ENCODE assay signal across 25 mouse cellular contexts in the genomic region with DNA sequence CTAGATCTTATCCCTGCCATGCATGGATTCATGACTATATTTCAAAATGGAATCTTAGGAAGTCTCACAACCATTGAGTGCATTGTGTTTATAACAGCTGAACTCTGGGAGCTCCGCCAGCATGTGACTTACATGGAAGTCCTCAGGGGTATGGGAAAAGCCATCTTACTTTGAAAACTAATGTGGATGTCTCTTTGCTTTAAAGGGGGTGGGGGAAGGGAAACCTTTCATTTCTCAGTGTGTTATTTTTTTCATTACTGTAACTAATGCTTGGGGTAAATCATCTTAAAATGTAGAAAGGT. TPM values are rescaled to one million over a fixed set of nuclear protein-coding genes. Genes with fewer than 3 reads are reported as not detected.
DNase-seq lines count a peak whose midpoint lies in the region; ATAC-seq lines count a peak whose summit lies in the region.
"Had no signal": no experiment of that assay in that cellular context is flagged by ENCODE, and none has a peak within 500 bp of the region (broad histone marks: within the 10 kb centered on the region; RNA-seq: fewer than 3 reads in every experiment).

No protein-coding gene starts in this region.

- H3K27ac ChIP-seq in forebrain, embryonic 11.5 days (ENCODE audit: low read depth, low read length) = peak overlapping the region; percentile 31
- no peak overlapping the region for H3K27ac ChIP-seq in forebrain, embryonic 10.5 days
- peak overlapping the region; percentile 45 for H3K27ac ChIP-seq in midbrain, embryonic 13.5 days
- no peak overlapping the region for H3K27ac ChIP-seq in midbrain, embryonic 11.5 days (ENCODE audit: low read depth, low read length)
- peak overlapping the region; percentile 82 for H3K27ac ChIP-seq in forebrain, embryonic 15.5 days (replicated peaks)
- H3K27ac ChIP-seq in neural tube, embryonic 15.5 days (replicated peaks) = peak overlapping the region; percentile 60
- H3K27ac ChIP-seq: embryonic facial prominence, embryonic 13.5 days; heart, adult 2 months; heart, embryonic 13.5 days; kidney, embryonic 15.5 days; limb, embryonic 12.5 days; stomach, postnatal 0 days had no signal

- no peaks in the 10 kb centered on the region for H3K27me3 ChIP-seq in forebrain, embryonic 11.5 days (ENCODE audit: control insufficient read depth, insufficient read depth, low read length)
- no peaks in the 10 kb centered on the region for H3K27me3 ChIP-seq in forebrain, embryonic 10.5 days (ENCODE audit: poor library complexity, severe bottlenecking)
- H3K27me3 ChIP-seq in midbrain, embryonic 13.5 days = no peaks in the 10 kb centered on the region
- H3K27me3 ChIP-seq in midbrain, embryonic 11.5 days (ENCODE audit: control insufficient read depth, insufficient read depth, low read length) = no peaks in the 10 kb centered on the region
- H3K27me3 ChIP-seq in forebrain, embryonic 15.5 days = no peaks in the 10 kb centered on the region
- H3K27me3 ChIP-seq in neural tube, embryonic 15.5 days (replicated peaks) = no peaks in the 10 kb centered on the region
- H3K27me3 ChIP-seq: embryonic facial prominence, embryonic 13.5 days; kidney, embryonic 15.5 days; limb, embryonic 12.5 days had no signal

- WGBS in forebrain, embryonic 11.5 days = 87% methylated on average over 1 of the region's 1 CpGs
- WGBS in forebrain, embryonic 10.5 days = 87% methylated on average over 1 of the region's 1 CpGs
- 84% methylated on average over 1 of the region's 1 CpGs for WGBS in midbrain, embryonic 13.5 days
- WGBS in midbrain, embryonic 11.5 days = 93% methylated on average over 1 of the region's 1 CpGs
- WGBS in forebrain, embryonic 15.5 days = 59% methylated on average over 1 of the region's 1 CpGs
- WGBS in neural tube, embryonic 15.5 days = 65% methylated on average over 1 of the region's 1 CpGs

- no peak overlapping the region for H3K4me3 ChIP-seq in forebrain, embryonic 11.5 days (ENCODE audit: low read depth, low read length)
- no peak overlapping the region for H3K4me3 ChIP-seq in forebrain, embryonic 10.5 days
- H3K4me3 ChIP-seq in midbrain, embryonic 13.5 days (replicated peaks) = no peak overlapping the region
- H3K4me3 ChIP-seq in midbrain, embryonic 11.5 days (ENCODE audit: low read depth, low read length) = no peak overlapping the region
- no peak overlapping the region for H3K4me3 ChIP-seq in forebrain, embryonic 15.5 days
- H3K4me3 ChIP-seq in neural tube, embryonic 15.5 days (replicated peaks) = no peak overlapping the region
- H3K4me3 ChIP-seq: embryonic facial prominence, embryonic 13.5 days; heart, adult 2 months; heart, embryonic 13.5 days; kidney, embryonic 15.5 days; limb, embryonic 12.5 days had no signal

- no peak overlapping the region for H3K9ac ChIP-seq in forebrain, embryonic 11.5 days (ENCODE audit: low read length)
- H3K9ac ChIP-seq in midbrain, embryonic 13.5 days (replicated peaks) = no peak overlapping the region
- no peak overlapping the region for H3K9ac ChIP-seq in midbrain, embryonic 11.5 days (ENCODE audit: low read length)
- H3K9ac ChIP-seq in forebrain, embryonic 15.5 days (replicated peaks) = no peak overlapping the region
- no peak overlapping the region for H3K9ac ChIP-seq in neural tube, embryonic 15.5 days (replicated peaks)
- H3K9ac ChIP-seq: embryonic facial prominence, embryonic 13.5 days; heart, embryonic 13.5 days; kidney, embryonic 15.5 days; limb, embryonic 12.5 days; liver, postnatal 0 days had no signal

- H3K4me2 ChIP-seq in forebrain, embryonic 11.5 days (ENCODE audit: low read depth, low read length, severe bottlenecking) = no peak overlapping the region
- no peak overlapping the region for H3K4me2 ChIP-seq in midbrain, embryonic 13.5 days (replicated peaks)
- H3K4me2 ChIP-seq in midbrain, embryonic 11.5 days = no peak overlapping the region
- peak overlapping the region; percentile 38; the same call in 1 of the 2 replicates for H3K4me2 ChIP-seq in forebrain, embryonic 15.5 days (replicated peaks)
- H3K4me2 ChIP-seq in neural tube, embryonic 15.5 days = peak overlapping the region; percentile 8; the same call in 1 of the 2 replicates
- H3K4me2 ChIP-seq: heart, embryonic 13.5 days; kidney, embryonic 15.5 days; limb, embryonic 12.5 days; liver, embryonic 11.5 days had no signal

- no peaks in the 10 kb centered on the region for H3K9me3 ChIP-seq in forebrain, embryonic 11.5 days (ENCODE audit: control insufficient read depth, low read length)
- no peaks in the 10 kb centered on the region for H3K9me3 ChIP-seq in forebrain, embryonic 10.5 days
- H3K9me3 ChIP-seq in midbrain, embryonic 13.5 days = 0 out of 2 replicates have a peak, but pooled peaks cover 4% of the 10 kb centered on the region
- H3K9me3 ChIP-seq in midbrain, embryonic 11.5 days (ENCODE audit: control insufficient read depth, low read length) = no peaks in the 10 kb centered on the region
- no peaks in the 10 kb centered on the region for H3K9me3 ChIP-seq in forebrain, embryonic 15.5 days
- no peaks in the 10 kb centered on the region for H3K9me3 ChIP-seq in neural tube, embryonic 15.5 days (replicated peaks)
- H3K9me3 ChIP-seq: embryonic facial prominence, embryonic 13.5 days; heart, embryonic 13.5 days; kidney, embryonic 15.5 days; limb, embryonic 12.5 days had no signal

- no peak for ATAC-seq in forebrain, embryonic 11.5 days (replicated peaks; ENCODE audit: low FRiP score)
- no peak for ATAC-seq in midbrain, embryonic 13.5 days
- no peak for ATAC-seq in midbrain, embryonic 11.5 days (ENCODE audit: low FRiP score)
- ATAC-seq in forebrain, embryonic 15.5 days (replicated peaks) = no peak
- no peak for ATAC-seq in neural tube, embryonic 15.5 days (ENCODE audit: low FRiP score)
- ATAC-seq in frontal cortex, adult (ENCODE audit: low TSS enrichment) = no peak
- no peak for ATAC-seq in granulocyte monocyte progenitor cell, adult 5-6 weeks (replicated peaks; ENCODE audit: poor library complexity, severe bottlenecking)
- ATAC-seq: liver, postnatal 0 days had no signal

- H3K4me1 ChIP-seq in forebrain, embryonic 11.5 days (replicated peaks; ENCODE audit: control insufficient read depth, insufficient read depth, low read length) = no peaks in the 10 kb centered on the region; the same call in 1 of the 2 replicates
- H3K4me1 ChIP-seq in forebrain, embryonic 10.5 days = peaks cover 8% of the 10 kb centered on the region; the same call in 1 of the 2 replicates
- H3K4me1 ChIP-seq in midbrain, embryonic 13.5 days (replicated peaks) = peaks cover 18% of the 10 kb centered on the region; the same call in 1 of the 2 replicates
- no peaks in the 10 kb centered on the region for H3K4me1 ChIP-seq in midbrain, embryonic 11.5 days (ENCODE audit: control insufficient read depth, insufficient read depth, low read length)
- H3K4me1 ChIP-seq in forebrain, embryonic 15.5 days = peaks cover 21% of the 10 kb centered on the region
- 0 out of 2 replicates have a peak, but pooled peaks cover 6% of the 10 kb centered on the region for H3K4me1 ChIP-seq in neural tube, embryonic 15.5 days
- H3K4me1 ChIP-seq: heart, embryonic 13.5 days; kidney, embryonic 15.5 days; limb, embryonic 12.5 days had no signal

- DNase-seq in forebrain, embryonic 11.5 days (ENCODE audit: low spot score) = no peak
- DNase-seq in forebrain, embryonic 10.5 days (ENCODE audit: extremely low spot score, low spot score) = no peak
- no peak for DNase-seq in midbrain, embryonic 11.5 days (ENCODE audit: low spot score, missing footprints)
- DNase-seq: adrenal gland, postnatal 14 days; cerebellum, adult 2 months; cerebellum, postnatal 25 days; gastrocnemius, postnatal 10 days; heart, adult 2 months; kidney, adult 11 months; kidney, postnatal 36 days; layer of hippocampus, postnatal 36 days; liver, postnatal 0 days; lung, postnatal 14 days had no signal

- H3K36me3 ChIP-seq in forebrain, embryonic 11.5 days (ENCODE audit: control insufficient read depth, insufficient read depth, low read length) = no peaks in the 10 kb centered on the region
- no peaks in the 10 kb centered on the region for H3K36me3 ChIP-seq in forebrain, embryonic 10.5 days (replicated peaks)
- no peaks in the 10 kb centered on the region for H3K36me3 ChIP-seq in midbrain, embryonic 13.5 days
- no peaks in the 10 kb centered on the region for H3K36me3 ChIP-seq in midbrain, embryonic 11.5 days (ENCODE audit: control insufficient read depth, insufficient read depth, low read length)
- H3K36me3 ChIP-seq in forebrain, embryonic 15.5 days = no peaks in the 10 kb centered on the region
- H3K36me3 ChIP-seq in neural tube, embryonic 15.5 days = no peaks in the 10 kb centered on the region
- H3K36me3 ChIP-seq: embryonic facial prominence, embryonic 13.5 days; heart, embryonic 13.5 days; kidney, embryonic 15.5 days; limb, embryonic 12.5 days had no signal

RNA-seq across cellular contexts. Expression of a gene that starts 9.4 kb away (rescaled TPM):
- polyA plus RNA-seq in forebrain, embryonic 11.5 days (2014; fragmentation: Nextera tagmentation; extraction: Ambion mirVana) = 0.05 and 0.15 TPM in 2 replicates
- 0.09 and 0.11 TPM in 2 replicates for polyA plus RNA-seq in forebrain, embryonic 10.5 days (2016; fragmentation: Nextera tagmentation; extraction: Ambion mirVana)
- polyA plus RNA-seq in midbrain, embryonic 13.5 days (2015; fragmentation: Nextera tagmentation; extraction: Ambion mirVana) = 0.26 and 0.34 TPM in 2 replicates
- polyA plus RNA-seq in midbrain, embryonic 11.5 days (2014; fragmentation: Nextera tagmentation; extraction: Ambion mirVana) = 0.03 and 0.18 TPM in 2 replicates
- polyA plus RNA-seq in forebrain, embryonic 15.5 days (2015; fragmentation: Nextera tagmentation; extraction: Ambion mirVana) = 0.43 and 0.55 TPM in 2 replicates
- 0.27 and 0.31 TPM in 2 replicates for polyA plus RNA-seq in neural tube, embryonic 15.5 days (2015; fragmentation: Nextera tagmentation; extraction: Ambion mirVana)
- total RNA-seq in granulocyte monocyte progenitor cell, adult 5-6 weeks (2014; fragmentation: Nextera tagmentation) = not detected in 2 replicates
- total RNA-seq in granulocyte monocyte progenitor cell, adult 5-6 weeks (2017) = not detected in 2 replicates
- total RNA-seq: megakaryocyte progenitor cell, adult 5-6 weeks had no signal

Comparison
In these comparisons a context has a peak if more than half of its experiments do, and no peak if none do; other contexts are left out.
1. H3K27ac ChIP-seq: peak in forebrain, embryonic 11.5 days (single experiment), midbrain, embryonic 13.5 days (single experiment), forebrain, embryonic 15.5 days (single experiment) and neural tube, embryonic 15.5 days (single experiment); none in forebrain, embryonic 10.5 days (single experiment) and midbrain, embryonic 11.5 days (single experiment).
2. H3K4me2 ChIP-seq: peak in forebrain, embryonic 15.5 days (single experiment) and neural tube, embryonic 15.5 days (single experiment); none in forebrain, embryonic 11.5 days (single experiment), midbrain, embryonic 13.5 days (single experiment) and midbrain, embryonic 11.5 days (single experiment).